7 mouse cellular contexts compared by ENCODE assay signal in the genomic region with DNA sequence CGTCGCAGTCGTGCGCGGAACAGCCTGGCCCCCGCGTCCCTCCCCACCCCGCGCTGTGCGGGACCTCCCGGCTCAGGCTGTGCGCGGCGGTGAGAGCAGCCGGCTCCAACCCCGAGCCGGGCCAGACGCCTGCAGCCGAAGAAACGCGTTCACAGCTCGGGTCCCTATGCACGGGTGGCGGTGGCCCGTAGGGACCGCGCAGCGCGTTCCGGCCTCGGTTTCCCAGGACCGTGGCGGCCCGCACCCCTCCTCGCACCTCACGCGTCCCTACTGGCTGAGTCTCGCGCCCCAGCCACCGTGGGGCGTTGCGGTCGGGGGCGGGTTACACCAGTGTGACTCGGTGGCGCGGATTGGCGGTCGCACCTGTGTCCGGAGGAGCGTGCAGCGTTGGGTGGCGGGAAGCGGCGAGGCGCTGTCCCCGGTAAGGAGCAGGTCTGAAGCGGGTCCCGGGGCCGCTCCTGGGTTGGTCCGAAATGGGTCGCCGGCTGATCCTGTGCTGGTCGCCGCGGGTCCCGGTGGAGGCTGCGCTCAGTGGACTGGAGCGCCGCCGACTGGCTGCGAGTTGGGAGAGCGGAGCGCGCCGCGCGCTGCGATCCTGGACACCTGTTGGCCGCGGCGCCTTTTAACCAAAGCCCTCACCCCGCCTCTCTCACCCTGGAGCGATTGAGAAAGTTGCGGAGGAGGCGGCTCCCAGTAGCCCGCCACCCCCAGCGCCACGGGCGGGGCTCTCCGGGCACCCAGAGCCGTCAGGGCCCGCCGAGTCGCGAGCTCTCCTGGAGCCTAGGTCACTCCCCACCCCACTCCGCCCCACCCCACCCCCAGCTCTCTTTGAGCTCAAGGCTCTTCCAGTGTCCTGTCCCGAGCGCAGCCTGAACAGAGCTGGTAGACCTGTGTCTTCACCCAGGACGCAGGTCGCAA. TPM values are rescaled to one million over a fixed set of nuclear protein-coding genes. Genes with fewer than 3 reads are reported as not detected.
DNase-seq lines count a peak whose midpoint lies in the region; ATAC-seq and TF ChIP-seq lines count a peak whose summit lies in the region.

A gene (minus strand): TSS at position 597 of the 918 bp plus-strand sequence.

- peak within 1 kb of the TSS; percentile 27; the same call in 1 of the 2 replicates for H3K4me3 ChIP-seq in G1E (ENCODE audit: low read depth, low read length)
- H3K4me3 ChIP-seq in forebrain, embryonic 12.5 days (replicated peaks): peak within 1 kb of the TSS; percentile 60
- peak within 1 kb of the TSS; percentile 50 for H3K4me3 ChIP-seq in intestine, embryonic 14.5 days (ENCODE audit: low read depth, low read length)
- H3K4me3 ChIP-seq in limb, embryonic 10.5 days: peak within 1 kb of the TSS; percentile 71
- H3K4me3 ChIP-seq in midbrain, embryonic 10.5 days: peak within 1 kb of the TSS; percentile 76
- peak within 1 kb of the TSS; percentile 58 for H3K4me3 ChIP-seq in stomach, embryonic 15.5 days (replicated peaks)

- H3K27me3 ChIP-seq in G1E (ENCODE audit: insufficient read depth, low read length): no peaks in the 10 kb centered on the region
- H3K27me3 ChIP-seq in forebrain, embryonic 12.5 days: peaks cover 72% of the 10 kb centered on the region
- H3K27me3 ChIP-seq in intestine, embryonic 14.5 days (replicated peaks; ENCODE audit: control insufficient read depth, insufficient read depth, low read length): peaks cover 54% of the 10 kb centered on the region
- peaks cover 82% of the 10 kb centered on the region for H3K27me3 ChIP-seq in limb, embryonic 10.5 days (ENCODE audit: low read depth, poor library complexity, severe bottlenecking)
- H3K27me3 ChIP-seq in midbrain, embryonic 10.5 days (ENCODE audit: low read depth, poor library complexity, severe bottlenecking): peaks cover 87% of the 10 kb centered on the region
- H3K27me3 ChIP-seq in stomach, embryonic 15.5 days (replicated peaks): peaks cover 57% of the 10 kb centered on the region

- peaks cover 7% of the 10 kb centered on the region for H3K9me3 ChIP-seq in G1E (replicated peaks)
- H3K9me3 ChIP-seq in forebrain, embryonic 12.5 days: no peaks in the 10 kb centered on the region
- H3K9me3 ChIP-seq in intestine, embryonic 14.5 days (ENCODE audit: control insufficient read depth, low read length): no peaks in the 10 kb centered on the region
- no peaks in the 10 kb centered on the region for H3K9me3 ChIP-seq in limb, embryonic 10.5 days (replicated peaks)
- H3K9me3 ChIP-seq in midbrain, embryonic 10.5 days (replicated peaks): no peaks in the 10 kb centered on the region
- no peaks in the 10 kb centered on the region for H3K9me3 ChIP-seq in stomach, embryonic 15.5 days

- peak within 1 kb of the TSS; percentile 49 for H3K9ac ChIP-seq in forebrain, embryonic 12.5 days
- H3K9ac ChIP-seq in intestine, embryonic 14.5 days (ENCODE audit: low read length): peak within 1 kb of the TSS; percentile 43; the same call in 1 of the 2 replicates
- peak within 1 kb of the TSS; percentile 29; the same call in 1 of the 2 replicates for H3K9ac ChIP-seq in stomach, embryonic 15.5 days

- H3K36me3 ChIP-seq in G1E (replicated peaks): no peaks in the 10 kb centered on the region
- no peaks in the 10 kb centered on the region for H3K36me3 ChIP-seq in forebrain, embryonic 12.5 days (replicated peaks)
- H3K36me3 ChIP-seq in intestine, embryonic 14.5 days (ENCODE audit: control insufficient read depth, insufficient read depth, low read length): no peaks in the 10 kb centered on the region
- no peaks in the 10 kb centered on the region for H3K36me3 ChIP-seq in limb, embryonic 10.5 days
- H3K36me3 ChIP-seq in midbrain, embryonic 10.5 days: no peaks in the 10 kb centered on the region
- H3K36me3 ChIP-seq in stomach, embryonic 15.5 days: no peaks in the 10 kb centered on the region

- no peak within 1 kb of the TSS for H3K27ac ChIP-seq in forebrain, embryonic 12.5 days
- no peak within 1 kb of the TSS for H3K27ac ChIP-seq in intestine, embryonic 14.5 days (ENCODE audit: low read depth)
- H3K27ac ChIP-seq in limb, embryonic 10.5 days: peak within 1 kb of the TSS; percentile 72
- peak within 1 kb of the TSS; percentile 69; the same call in 1 of the 2 replicates for H3K27ac ChIP-seq in midbrain, embryonic 10.5 days (replicated peaks)
- no peak within 1 kb of the TSS for H3K27ac ChIP-seq in stomach, embryonic 15.5 days

- H3K4me1 ChIP-seq in G1E (ENCODE audit: insufficient read depth, low read depth, low read length): no peaks in the 10 kb centered on the region
- peaks cover 17% of the 10 kb centered on the region for H3K4me1 ChIP-seq in forebrain, embryonic 12.5 days
- 0 out of 2 replicates have a peak, but pooled peaks cover 4% of the 10 kb centered on the region for H3K4me1 ChIP-seq in intestine, embryonic 14.5 days (replicated peaks; ENCODE audit: control insufficient read depth, insufficient read depth, low read length)
- H3K4me1 ChIP-seq in limb, embryonic 10.5 days: peaks cover 23% of the 10 kb centered on the region
- H3K4me1 ChIP-seq in midbrain, embryonic 10.5 days: peaks cover 17% of the 10 kb centered on the region
- H3K4me1 ChIP-seq in stomach, embryonic 15.5 days: peaks cover 11% of the 10 kb centered on the region

- ATAC-seq in G1E (ENCODE audit: extremely low read depth, insufficient number of reproducible peaks, low FRiP score, poor library complexity, severe bottlenecking): no peak
- ATAC-seq in forebrain, embryonic 12.5 days (ENCODE audit: low FRiP score): peak; percentile 55; the same call in 1 of the 2 replicates
- peak; percentile 72 for ATAC-seq in intestine, embryonic 14.5 days (replicated peaks; ENCODE audit: low FRiP score, low TSS enrichment, low read depth)
- peak; percentile 69 for ATAC-seq in stomach, embryonic 15.5 days (ENCODE audit: insufficient read depth, low FRiP score, low read depth)

- peak within 1 kb of the TSS; percentile 100 for H3K4me2 ChIP-seq in forebrain, embryonic 12.5 days
- H3K4me2 ChIP-seq in intestine, embryonic 14.5 days (ENCODE audit: low read length): peak within 1 kb of the TSS; percentile 99
- peak within 1 kb of the TSS; percentile 100 for H3K4me2 ChIP-seq in stomach, embryonic 15.5 days

- TF ChIP-seq CTCF in G1E (IDR thresholded peaks at IDR 0.05; ENCODE audit: low read depth, low read length): no peak

- WGBS in forebrain, embryonic 12.5 days: under 1% methylated on average over 99 of the region's 101 CpGs
- WGBS in intestine, embryonic 14.5 days: under 1% methylated on average over 98 of the region's 101 CpGs
- under 1% methylated on average over 101 of the region's 101 CpGs for WGBS in limb, embryonic 10.5 days
- under 1% methylated on average over 101 of the region's 101 CpGs for WGBS in midbrain, embryonic 10.5 days
- WGBS in stomach, embryonic 15.5 days: 1% methylated on average over 101 of the region's 101 CpGs

- DNase-seq in G1E (ENCODE audit: low spot score): no peak
- peak; percentile 42 for DNase-seq in adrenal gland, adult 8-10 months
- peak; percentile 82 for DNase-seq in intestine, embryonic 14.5 days (ENCODE audit: low spot score)
- peak; percentile 73 for DNase-seq in limb, embryonic 10.5 days (ENCODE audit: low spot score)
- peak; percentile 58 for DNase-seq in midbrain, embryonic 10.5 days (ENCODE audit: low spot score)

RNA-seq across cellular contexts. Expression of the gene that starts here (rescaled TPM):
- total RNA-seq in G1E (2014; fragmentation: Nextera tagmentation) (not detected in 2 replicates), G1E (2017) (0.06 TPM in 1 of 2 replicates, not detected in the other)
- polyA plus RNA-seq in G1E (2012): not detected in 2 replicates
- 1 to 10 TPM in 2 of 4 experiments, under 1 TPM in 2; 0.28 to 5.9 (median 2.4) TPM for total RNA-seq in adrenal gland, adult 8-10 months (2022)
- polyA plus RNA-seq in forebrain, embryonic 12.5 days (2016; fragmentation: Nextera tagmentation; extraction: Ambion mirVana): 6.7 and 12.5 TPM in 2 replicates
- polyA plus RNA-seq in intestine, embryonic 14.5 days (2014; fragmentation: Nextera tagmentation; extraction: Ambion mirVana): 2.2 and 3.7 TPM in 2 replicates
- polyA plus RNA-seq in limb, embryonic 10.5 days (2016; fragmentation: Nextera tagmentation; extraction: Ambion mirVana): 11.9 and 35.0 TPM in 2 replicates
- polyA plus RNA-seq in midbrain, embryonic 10.5 days (2016; fragmentation: Nextera tagmentation; extraction: Ambion mirVana): 0.70 and 3.4 TPM in 2 replicates
- 13.3 and 19.9 TPM in 2 replicates for polyA plus RNA-seq in stomach, embryonic 15.5 days (2015; fragmentation: Nextera tagmentation; extraction: Ambion mirVana)

Comparison
In these comparisons a context has a peak if more than half of its experiments do, and no peak if none do; other contexts are left out.
1. H3K27ac ChIP-seq: peak in limb, embryonic 10.5 days (single experiment) and midbrain, embryonic 10.5 days (single experiment); none in forebrain, embryonic 12.5 days (single experiment), intestine, embryonic 14.5 days (single experiment) and stomach, embryonic 15.5 days (single experiment).
2. Peak in every context shown above with its lines, with median percentiles within 50 percentile points of each other: H3K4me3 ChIP-seq, H3K4me2 ChIP-seq and H3K9ac ChIP-seq.